12 mouse cellular contexts compared by ENCODE assay signal in genomic region chr3:122421802-122422201, GRCm38 (mm10).
A peak's percentile ranks its signal among the peaks of the same experiment; 100 is the strongest.
DNase-seq lines count a peak whose midpoint lies in the region; ATAC-seq and TF ChIP-seq lines count a peak whose summit lies in the region.
"Had no signal": no experiment of that assay in that cellular context is flagged by ENCODE, and none has a peak within 500 bp of the region (broad histone marks: within the 10 kb centered on the region; RNA-seq: fewer than 3 reads in every experiment).

No protein-coding gene starts in this region.

- no peaks in the 10 kb centered on the region for H3K36me3 ChIP-seq in lung, embryonic 16.5 days (ENCODE audit: control insufficient read depth, insufficient read depth, low read length)
- H3K36me3 ChIP-seq in intestine, embryonic 16.5 days (ENCODE audit: control insufficient read depth, insufficient read depth, low read length), result no peaks in the 10 kb centered on the region
- H3K36me3 ChIP-seq in neural tube, embryonic 14.5 days (ENCODE audit: control insufficient read depth, insufficient read depth, low read length), result no peaks in the 10 kb centered on the region
- H3K36me3 ChIP-seq: limb, embryonic 15.5 days had no signal

- peaks cover 18% of the 10 kb centered on the region for H3K4me1 ChIP-seq in lung, embryonic 16.5 days (replicated peaks; ENCODE audit: control insufficient read depth, insufficient read depth, low read length)
- H3K4me1 ChIP-seq in intestine, embryonic 16.5 days (ENCODE audit: control insufficient read depth, insufficient read depth, low read length), result peaks cover 11% of the 10 kb centered on the region; the same call in 1 of the 2 replicates
- peaks cover 7% of the 10 kb centered on the region; the same call in 1 of the 2 replicates for H3K4me1 ChIP-seq in neural tube, embryonic 14.5 days (ENCODE audit: control insufficient read depth, insufficient read depth, low read length)

- H3K27ac ChIP-seq in gastrocnemius, adult 2 months, result no peak overlapping the region
- no peak overlapping the region for H3K27ac ChIP-seq in lung, embryonic 16.5 days (ENCODE audit: low read length)
- peak overlapping the region; percentile 29; the same call in 1 of the 2 replicates for H3K27ac ChIP-seq in intestine, embryonic 16.5 days (ENCODE audit: low read length)
- no peak overlapping the region for H3K27ac ChIP-seq in neural tube, embryonic 14.5 days (ENCODE audit: low read depth, low read length)
- H3K27ac ChIP-seq in left cerebral cortex, adult 2 months, result no peak overlapping the region
- H3K27ac ChIP-seq: limb, embryonic 15.5 days had no signal

- DNase-seq in gastrocnemius, postnatal 25 days, result peak; percentile 2
- DNase-seq in gastrocnemius, adult 2 months, result no peak
- no peak for DNase-seq in lung, adult 18-20 months
- no peak for DNase-seq in left cerebral cortex, adult 2 months (ENCODE audit: extremely low spot score in 1 of 2, low spot score in 2 of 2)
- DNase-seq in spleen, adult 18-20 months, result no peak
- DNase-seq: B cell, adult 2 months; embryo, embryonic 11 days; kidney, adult 8-10 months had no signal

- intact Hi-C loops in gastrocnemius, adult 2 months (cut with DNase I), result loop anchor here (5.0 kb wide), 1 partner anchor 40 kb away; no protein-coding TSS in a partner anchor
- intact Hi-C loops in left cerebral cortex, adult 2 months (cut with DNase I), result no loop called here

- TF ChIP-seq CTCF in gastrocnemius, adult 2 months (IDR thresholded peaks at IDR 0.05), result no peak
- TF ChIP-seq CTCF in left cerebral cortex, adult 2 months (IDR thresholded peaks at IDR 0.05), result no peak

- peak overlapping the region; percentile 83 for H3K4me2 ChIP-seq in lung, embryonic 16.5 days (ENCODE audit: low read depth, low read length)
- H3K4me2 ChIP-seq in intestine, embryonic 16.5 days (ENCODE audit: low read depth, low read length), result peak overlapping the region; percentile 82
- peak overlapping the region; percentile 96; the same call in 1 of the 2 replicates for H3K4me2 ChIP-seq in neural tube, embryonic 14.5 days (ENCODE audit: low read depth, low read length)

- ATAC-seq in lung, embryonic 16.5 days (ENCODE audit: low read depth), result no peak
- no peak for ATAC-seq in intestine, embryonic 16.5 days
- no peak for ATAC-seq in neural tube, embryonic 14.5 days (ENCODE audit: low read depth)

- H3K9me3 ChIP-seq in lung, embryonic 16.5 days (ENCODE audit: control insufficient read depth, low read length), result no peaks in the 10 kb centered on the region
- H3K9me3 ChIP-seq in intestine, embryonic 16.5 days (ENCODE audit: control insufficient read depth, low read length), result no peaks in the 10 kb centered on the region
- H3K9me3 ChIP-seq in neural tube, embryonic 14.5 days (ENCODE audit: control insufficient read depth, low read length), result no peaks in the 10 kb centered on the region
- H3K9me3 ChIP-seq: limb, embryonic 15.5 days had no signal

- no peak overlapping the region for H3K9ac ChIP-seq in lung, embryonic 16.5 days (ENCODE audit: low read length)
- no peak overlapping the region; the same call in 1 of the 2 replicates for H3K9ac ChIP-seq in intestine, embryonic 16.5 days (ENCODE audit: low read depth, low read length)
- H3K9ac ChIP-seq in neural tube, embryonic 14.5 days (replicated peaks; ENCODE audit: low read depth, low read length), result no peak overlapping the region
- H3K9ac ChIP-seq: limb, embryonic 15.5 days had no signal

- H3K27me3 ChIP-seq in lung, embryonic 16.5 days (ENCODE audit: control insufficient read depth, insufficient read depth, low read depth, low read length), result no peaks in the 10 kb centered on the region
- H3K27me3 ChIP-seq in intestine, embryonic 16.5 days (replicated peaks; ENCODE audit: control insufficient read depth, insufficient read depth, low read length), result no peaks in the 10 kb centered on the region
- H3K27me3 ChIP-seq in neural tube, embryonic 14.5 days (ENCODE audit: control insufficient read depth, insufficient read depth, low read length), result peaks cover 6% of the 10 kb centered on the region; the same call in 1 of the 2 replicates

- no peak overlapping the region; the same call in 1 of the 2 replicates for H3K4me3 ChIP-seq in gastrocnemius, adult 2 months
- no peak overlapping the region; the same call in 1 of the 2 replicates for H3K4me3 ChIP-seq in lung, embryonic 16.5 days (ENCODE audit: low read length)
- peak overlapping the region; percentile 59 for H3K4me3 ChIP-seq in intestine, embryonic 16.5 days (ENCODE audit: low read length)
- H3K4me3 ChIP-seq in neural tube, embryonic 14.5 days (ENCODE audit: low read depth, low read length), result no peak overlapping the region
- H3K4me3 ChIP-seq in left cerebral cortex, adult 2 months, result no peak overlapping the region

- 41% methylated on average over 7 of the region's 7 CpGs for WGBS in lung, embryonic 16.5 days
- whole genome bisulfite sequencing in intestine, embryonic 16.5 days, result 47% methylated on average over 7 of the region's 7 CpGs
- WGBS in neural tube, embryonic 14.5 days, result 39% methylated on average over 7 of the region's 7 CpGs
